Mouse (Mus musculus) retina, embryonic 14.5 days (tissue): Measurements from ENCODE around the gene F11.

Source experiments
- DNase-seq: peaks from one replicate; pipeline ENCODE4 v3.0.0-alpha.2; 2015; ENCODE audit warnings: low spot score

Gene F11

GRCm38 (mm10) chr8:45239363-45239762, 22.5 kb downstream of the F11 start:
- DNase-seq, result no peak

DNA sequence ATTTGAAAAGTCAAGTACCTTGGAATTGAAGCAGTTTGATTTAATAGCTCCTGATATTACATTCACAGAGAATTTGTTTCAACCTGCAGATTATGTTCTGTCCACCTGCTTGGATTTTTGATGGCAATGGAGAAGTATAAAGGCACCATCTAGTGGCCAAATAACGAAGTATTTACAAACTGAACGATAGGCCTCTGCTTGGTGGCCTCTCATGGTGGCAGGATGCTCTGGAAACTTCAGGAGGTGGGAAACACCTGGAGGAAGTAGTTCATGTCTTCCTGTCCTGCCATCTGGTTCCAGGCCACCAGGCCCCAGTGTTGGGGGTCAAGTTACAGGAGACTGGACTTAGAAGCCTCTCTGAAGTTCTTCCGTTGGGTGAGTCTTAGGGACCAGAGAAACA, 23.5 kb downstream of the F11 start:
- peak; percentile 77 for DNase-seq

DNA sequence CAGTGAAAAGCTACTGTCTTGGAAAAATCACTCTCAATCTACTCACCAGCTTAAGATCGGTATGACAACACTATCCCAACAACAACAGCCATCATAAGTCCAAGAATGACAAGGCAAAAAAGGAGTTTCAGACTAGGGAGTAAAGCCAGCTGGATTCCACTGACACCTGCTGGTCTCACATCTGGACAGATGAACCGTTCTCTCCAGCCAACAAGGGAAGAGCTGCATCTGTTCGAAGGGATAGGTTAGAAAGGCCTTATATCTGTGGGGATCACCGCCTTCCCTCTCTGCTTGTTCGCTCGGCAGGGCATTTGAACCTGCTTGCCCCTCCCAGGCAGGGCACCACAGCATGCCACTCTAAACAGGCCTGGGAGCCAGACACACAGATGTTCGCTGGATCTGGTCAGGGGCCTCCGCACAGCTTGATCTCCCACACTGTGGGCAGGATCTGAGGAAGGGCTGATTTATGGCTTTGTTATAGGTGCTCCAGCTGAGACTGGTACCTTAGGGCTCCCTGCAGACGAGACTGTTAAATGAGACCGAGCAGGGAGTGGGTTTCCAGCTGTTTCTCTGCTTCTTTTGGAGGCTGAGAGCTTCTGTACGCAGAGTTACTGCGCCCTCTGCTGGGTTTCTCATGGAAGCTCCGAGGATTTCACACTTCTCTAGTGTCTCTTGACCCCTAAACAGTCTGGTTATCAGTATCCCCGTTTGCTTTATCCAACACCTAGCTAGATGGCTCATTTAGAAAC, 25.5 kb downstream of the F11 start:
- peak; percentile 91 for DNase-seq

DNA sequence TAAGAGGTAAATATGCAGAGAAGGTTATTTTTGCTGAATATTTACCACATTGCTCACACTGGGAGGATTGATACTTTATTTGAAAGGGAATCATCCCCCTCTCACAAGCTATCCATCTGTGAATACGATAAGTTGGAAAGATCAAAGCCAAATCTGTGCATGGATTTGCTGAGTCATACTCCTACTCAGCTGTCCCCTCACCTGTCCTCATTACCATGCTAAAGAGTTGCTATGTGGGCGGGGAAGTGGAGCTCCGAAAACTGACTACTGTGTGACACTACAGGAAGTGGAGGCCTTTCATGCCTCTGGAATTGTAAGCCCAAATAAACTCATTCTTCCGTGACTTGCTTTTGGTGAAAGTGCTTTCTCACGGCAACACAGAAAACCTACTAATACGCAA, 26.6 kb downstream of the F11 start:
- DNase-seq, result no peak

DNA sequence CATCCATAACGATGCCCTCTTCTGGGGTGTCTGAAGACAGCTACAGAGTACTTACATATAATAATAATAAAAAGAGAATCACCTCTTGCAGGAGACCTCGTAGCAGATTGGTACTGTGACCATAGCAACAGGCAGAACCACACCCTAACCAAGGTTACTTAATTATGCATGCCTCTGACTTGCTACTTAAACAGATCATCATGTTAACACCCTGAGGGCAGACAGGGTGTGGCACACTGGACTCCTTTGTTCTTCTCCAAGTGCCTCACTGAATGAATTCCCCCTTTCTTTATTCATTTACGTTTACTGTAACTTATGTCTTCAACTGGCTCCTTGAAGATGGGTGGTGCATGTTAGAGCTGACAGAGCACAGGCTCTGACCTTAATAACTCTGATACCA, 28.6 kb downstream of the F11 start:
- DNase-seq, result no peak

DNA sequence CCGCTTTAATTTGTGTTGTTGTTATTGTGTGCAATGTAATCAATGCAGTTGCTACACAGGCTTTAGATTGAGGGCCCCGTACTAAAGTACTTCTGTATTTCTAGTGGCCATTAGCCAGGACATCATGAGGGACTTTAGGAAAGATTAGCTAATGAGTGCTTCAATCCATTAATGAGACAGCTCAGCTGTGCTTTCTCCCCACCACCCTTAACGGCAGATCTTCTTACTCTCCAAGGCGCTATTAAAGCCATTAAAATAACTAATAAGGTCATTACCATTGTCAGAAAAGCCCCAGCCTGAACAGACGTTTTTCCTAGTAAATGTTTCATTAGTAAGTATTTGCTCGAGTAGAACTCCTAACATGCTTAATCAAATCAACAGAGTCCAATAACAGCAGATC, 59.4 kb downstream of the F11 start:
- no peak for DNase-seq

DNA sequence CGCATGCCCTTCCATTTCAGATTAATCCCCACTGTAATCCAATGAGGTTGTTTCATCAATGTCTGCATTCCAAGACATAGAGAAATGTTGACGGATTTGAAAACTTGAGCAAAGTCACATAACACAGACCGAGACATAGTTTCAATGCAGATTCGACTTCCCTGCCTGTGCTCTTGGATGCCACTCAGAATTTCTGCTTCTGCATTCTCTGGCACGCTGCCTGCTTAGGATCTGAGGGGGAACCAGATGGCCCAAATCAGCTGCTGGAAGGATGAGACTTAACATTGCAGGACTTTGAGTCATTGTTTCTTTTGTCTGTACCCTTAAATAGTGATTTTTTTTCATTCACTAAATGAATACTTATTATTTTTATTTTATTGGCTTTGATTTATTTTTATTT, 60.2 kb downstream of the F11 start:
- no peak for DNase-seq

DNA sequence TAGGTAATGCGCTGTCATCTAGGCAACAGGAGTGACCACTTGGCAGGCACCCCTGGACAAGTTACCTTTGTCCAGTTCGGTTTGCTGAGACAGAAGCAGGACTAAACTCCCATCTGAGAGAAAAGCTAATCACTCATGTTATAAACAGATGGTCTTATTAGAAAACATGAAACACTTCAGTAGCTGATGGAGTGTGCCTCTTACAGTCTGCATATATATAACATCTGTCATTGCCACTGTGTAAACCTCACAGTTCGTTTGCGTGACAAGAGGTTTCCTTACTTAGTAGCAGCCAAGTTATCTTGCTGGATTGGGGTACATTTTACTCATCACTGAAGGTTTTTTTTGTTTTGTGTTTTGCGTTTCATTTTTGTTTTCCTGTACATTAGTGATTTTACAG, 64.5 kb downstream of the F11 start:
- no peak for DNase-seq

DNA sequence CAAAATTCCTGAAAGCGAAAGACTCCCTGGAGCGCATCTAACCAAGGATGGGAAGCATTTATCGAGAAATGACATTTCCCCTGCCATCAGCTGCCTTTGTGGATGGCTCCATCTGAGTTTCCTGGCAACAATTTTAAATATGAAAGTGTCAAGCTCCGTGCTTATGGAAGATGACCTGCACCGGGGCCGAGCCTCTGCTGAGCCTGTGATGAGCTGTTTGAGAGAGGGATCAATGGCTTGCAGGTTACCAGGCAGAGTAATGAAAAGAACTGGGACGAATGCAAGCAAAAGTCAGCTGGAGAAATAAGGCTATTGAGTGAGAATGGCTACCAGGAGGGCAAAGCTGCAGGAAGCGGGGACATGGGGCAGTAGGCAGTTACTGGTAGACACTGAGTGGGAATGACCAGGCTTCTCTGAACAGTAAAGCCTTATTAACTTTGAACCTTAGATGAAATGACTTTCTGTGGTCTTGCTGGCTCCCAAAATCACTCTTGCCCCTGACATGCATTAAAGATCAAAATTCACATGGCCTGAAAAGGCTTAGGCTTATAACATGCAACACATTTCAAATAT, 65.8 kb downstream of the F11 start:
- no peak for DNase-seq
